Mouse (Mus musculus) midbrain, embryonic 13.5 days (tissue): ENCODE measurements around the gene Irgc1. TPM values are rescaled to one million over a fixed set of nuclear protein-coding genes. Genes with fewer than 3 reads are reported as not detected.
"Not testable (repeated sequence)": the region's sequence is repeated elsewhere in the genome, so short reads cannot be mapped to it uniquely, and the experiment has no call there.

ENCODE experiments used
- ATAC-seq: fragments of 200-750 bp; cut with Nextera tagmentation; 2 replicates; pipeline ENCODE4 v1.8.0; 2017; ENCODE audit warnings: mild to moderate bottlenecking, moderate TSS enrichment, moderate library complexity
- H3K27ac ChIP-seq: fragments of 300-500 bp; sonication (generic); 2 replicates; pipeline ENCODE4 v1.5.1; 2015; ENCODE audit warnings: inconsistent platforms, mild to moderate bottlenecking, moderate library complexity
- H3K27me3 ChIP-seq: fragments of 300-500 bp; sonication (generic); 2 replicates; pipeline ENCODE4 v1.6.1; 2015; ENCODE audit warnings: mild to moderate bottlenecking, inconsistent platforms
- H3K36me3 ChIP-seq: fragments of 300-500 bp; sonication (generic); 2 replicates; pipeline ENCODE4 v1.6.1; 2015; ENCODE audit warnings: mild to moderate bottlenecking, inconsistent platforms
- H3K4me1 ChIP-seq: fragments of 300-500 bp; sonication (generic); replicated peaks from 2 replicates; pipeline ENCODE4 v1.6.1; 2015; ENCODE audit warnings: inconsistent platforms
- H3K4me2 ChIP-seq: fragments of 300-500 bp; sonication (generic); replicated peaks from 2 replicates; pipeline ENCODE4 v1.6.1; 2015; ENCODE audit warnings: moderate library complexity, mild to moderate bottlenecking, inconsistent platforms
- H3K4me3 ChIP-seq: fragments of 300-500 bp; sonication (generic); replicated peaks from 2 replicates; pipeline ENCODE4 v1.5.1; 2015; ENCODE audit warnings: mild to moderate bottlenecking, inconsistent platforms
- H3K9ac ChIP-seq: fragments of 300-500 bp; sonication (generic); replicated peaks from 2 replicates; pipeline ENCODE4 v1.6.1; 2015; ENCODE audit warnings: mild to moderate bottlenecking, inconsistent platforms
- H3K9me3 ChIP-seq: fragments of 300-500 bp; sonication (generic); 2 replicates; pipeline ENCODE4 v1.6.1; 2016; ENCODE audit warnings: mild to moderate bottlenecking, inconsistent platforms
- WGBS: fragments of 180-500 bp; shearing (Covaris S2); methylation state at CpG from one replicate; pipeline ENCODE4 v1.1.7; 2015; 5-methylcytosine and 5-hydroxymethylcytosine counted together
- polyA plus RNA-seq: library from polyadenylated mRNA; unstranded; fragments of >200 nt; fragmentation: Nextera tagmentation; extraction: Ambion mirVana; gene quantifications from 2 replicates; pipeline ENCODE4 v1.2.1, GENCODE M21; 2015

The Irgc1 gene
- polyA plus RNA-seq, 1 experiment from 2014 or later = not detected

DNA sequence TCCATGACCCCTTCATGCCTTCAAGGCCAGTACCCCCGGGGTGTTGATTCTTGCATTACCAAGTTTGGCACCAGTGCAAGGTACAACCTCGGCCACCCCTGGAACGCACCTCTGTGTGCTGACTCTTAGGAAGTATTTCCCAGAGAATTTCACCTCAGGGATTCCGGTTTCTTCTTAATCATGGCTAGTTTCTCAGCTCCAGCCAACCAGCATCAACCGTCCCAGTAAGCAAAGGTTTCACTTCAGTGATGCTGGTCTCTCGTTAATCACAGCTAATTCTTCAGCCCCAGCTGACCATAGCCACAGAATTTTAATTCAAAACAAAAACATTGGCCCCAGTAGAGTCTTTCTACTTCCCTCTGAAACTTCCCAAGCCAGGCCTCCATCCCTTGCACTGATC is 42.0 kb downstream of the Irgc1 start:
- H3K36me3 ChIP-seq = peaks cover 51% of the 10 kb centered on the region
- H3K9ac ChIP-seq = no peak overlapping the region
- no peak overlapping the region for H3K27ac ChIP-seq
- 95% methylated on average over 6 of the region's 6 CpGs for WGBS
- no peak overlapping the region for H3K4me3 ChIP-seq
- peaks cover 8% of the 10 kb centered on the region; the same call in 1 of the 2 replicates for H3K4me1 ChIP-seq
- H3K27me3 ChIP-seq = no peaks in the 10 kb centered on the region
- no peak overlapping the region for H3K4me2 ChIP-seq
- H3K9me3 ChIP-seq = no peaks in the 10 kb centered on the region
- ATAC-seq = no peak

DNA sequence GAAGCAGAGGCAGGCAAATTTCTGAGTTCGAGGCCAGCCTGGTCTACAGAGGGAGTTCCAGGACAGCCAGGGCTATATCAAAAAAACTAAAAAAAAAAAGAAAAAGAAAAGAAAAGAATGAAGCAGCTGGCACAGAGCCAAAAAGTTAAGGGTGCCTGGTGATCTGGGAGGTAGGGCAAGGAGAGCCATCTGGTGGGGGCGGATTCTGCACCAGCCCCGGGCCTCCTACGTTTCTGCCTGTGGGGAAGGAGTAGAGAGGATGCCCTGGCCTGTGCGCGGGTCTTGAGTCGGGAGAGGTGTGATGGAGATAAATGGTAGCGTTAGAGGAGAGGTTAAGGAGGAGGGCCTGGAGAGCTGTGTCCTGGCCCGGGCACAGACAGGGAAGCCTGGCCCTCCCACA is 43.9 kb downstream of the Irgc1 start:
- Histone ChIP-seq H3K27ac (no peak overlapping the region), H3K9me3 (no peaks in the 10 kb centered on the region), H3K4me1 (peaks cover 8% of the 10 kb centered on the region; the same call in 1 of the 2 replicates), H3K36me3 (peaks cover 64% of the 10 kb centered on the region), H3K27me3 (no peaks in the 10 kb centered on the region), H3K4me2 (no peak overlapping the region), H3K9ac (no peak overlapping the region), H3K4me3 (no peak overlapping the region)
- WGBS = 94% methylated on average over 9 of the region's 9 CpGs
- ATAC-seq = no peak

DNA sequence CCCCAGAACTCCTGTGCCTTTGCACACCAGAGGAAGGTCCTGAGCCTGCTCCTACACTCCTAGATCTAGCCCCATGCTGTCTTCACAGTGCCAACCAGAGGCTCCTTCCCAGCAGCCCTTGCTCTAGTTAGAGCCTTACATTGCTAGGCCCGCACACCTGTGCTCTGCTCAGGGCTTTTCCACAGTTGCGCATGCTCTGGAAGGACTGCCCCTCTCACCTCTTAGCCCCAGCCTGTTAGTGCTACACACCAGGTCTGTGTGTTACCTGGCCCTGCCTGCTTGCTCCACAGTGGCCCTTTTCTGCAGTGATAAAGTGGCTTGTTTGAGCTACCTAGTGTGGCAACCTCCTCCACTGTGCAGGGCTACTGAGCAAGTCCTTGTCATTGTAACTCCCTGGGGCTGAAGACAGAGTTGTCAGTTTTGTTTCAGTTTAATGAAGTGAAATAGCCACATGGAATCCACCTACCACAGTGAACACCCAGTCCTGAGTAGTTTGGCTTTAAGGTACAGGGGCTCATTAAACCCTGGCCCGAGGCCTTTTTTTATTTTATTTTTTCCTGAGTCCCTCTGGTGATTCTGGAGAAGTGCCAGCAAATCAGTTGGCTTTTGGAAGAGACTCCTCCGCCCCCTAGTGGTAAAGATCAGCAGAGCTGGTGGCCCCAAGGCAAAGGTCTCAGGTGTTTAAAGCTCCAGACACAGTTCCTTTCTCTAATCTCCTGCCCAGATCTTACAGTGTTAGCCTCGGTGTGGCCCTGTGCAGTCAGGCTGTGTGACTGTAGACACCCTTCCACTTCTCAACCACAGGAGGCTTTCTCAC is 45.4 kb downstream of the Irgc1 start:
- peak; percentile 64 for ATAC-seq

DNA sequence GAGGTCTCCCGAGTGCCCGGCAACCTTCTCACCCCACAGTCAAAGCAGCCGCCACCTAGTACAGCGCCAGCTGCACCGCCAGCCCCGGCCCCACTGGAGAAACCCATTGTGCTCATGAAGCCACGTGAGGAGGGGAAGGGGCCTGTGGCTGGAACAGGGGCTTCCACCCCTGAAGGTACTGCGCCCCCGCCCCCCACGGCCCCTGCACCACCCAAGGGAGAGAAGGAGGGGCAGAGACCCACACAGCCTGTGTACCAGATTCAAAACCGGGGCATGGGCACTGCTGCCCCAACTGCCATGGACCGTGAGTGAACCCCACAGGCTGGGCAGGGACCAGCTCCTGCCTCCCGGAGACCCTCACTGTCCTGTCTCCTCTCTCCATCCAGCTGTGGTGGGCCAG is 46.4 kb downstream of the Irgc1 start:
- ATAC-seq = no peak
- H3K9me3 ChIP-seq = no peaks in the 10 kb centered on the region
- no peak overlapping the region for H3K9ac ChIP-seq
- H3K27me3 ChIP-seq = no peaks in the 10 kb centered on the region
- peaks cover 14% of the 10 kb centered on the region for H3K4me1 ChIP-seq
- H3K36me3 ChIP-seq = peaks cover 68% of the 10 kb centered on the region
- H3K4me3 ChIP-seq = no peak overlapping the region
- WGBS = 93% methylated on average over 13 of the region's 13 CpGs
- no peak overlapping the region for H3K4me2 ChIP-seq
- H3K27ac ChIP-seq = no peak overlapping the region

More for the DNA sequence above, 45.4 kb downstream of the Irgc1 start:
- no peaks in the 10 kb centered on the region for H3K9me3 ChIP-seq
- H3K9ac ChIP-seq = no peak overlapping the region
- peaks cover 8% of the 10 kb centered on the region; the same call in 1 of the 2 replicates for H3K4me1 ChIP-seq
- no peaks in the 10 kb centered on the region for H3K27me3 ChIP-seq
- 49% methylated on average over 5 of the region's 5 CpGs for WGBS
- no peak overlapping the region for H3K27ac ChIP-seq
- H3K4me3 ChIP-seq = no peak overlapping the region
- H3K4me2 ChIP-seq = no peak overlapping the region
- H3K36me3 ChIP-seq = peaks cover 68% of the 10 kb centered on the region

DNA sequence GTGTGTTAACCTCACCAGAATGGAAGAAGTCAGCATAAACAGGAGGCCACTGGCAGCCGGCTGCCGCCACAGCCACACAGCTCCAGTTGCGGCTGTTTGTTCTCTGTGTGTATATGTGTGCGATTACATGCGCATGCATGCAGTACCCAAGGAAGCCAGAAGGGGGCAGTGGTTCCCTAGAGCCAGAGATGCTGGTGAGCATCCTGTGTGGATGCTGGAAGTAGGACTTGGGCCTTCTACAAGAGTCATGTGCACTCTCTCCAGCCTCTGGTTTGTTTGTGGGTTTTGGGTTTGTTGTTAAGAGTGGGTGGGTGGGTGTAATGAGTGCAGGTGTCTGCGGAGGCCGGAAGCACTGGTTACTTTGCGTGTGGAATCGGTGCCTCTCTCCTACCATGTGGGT is 49.2 kb downstream of the Irgc1 start:
- no peak for ATAC-seq
- peaks cover 53% of the 10 kb centered on the region for H3K36me3 ChIP-seq
- no peak overlapping the region for H3K4me3 ChIP-seq

DNA sequence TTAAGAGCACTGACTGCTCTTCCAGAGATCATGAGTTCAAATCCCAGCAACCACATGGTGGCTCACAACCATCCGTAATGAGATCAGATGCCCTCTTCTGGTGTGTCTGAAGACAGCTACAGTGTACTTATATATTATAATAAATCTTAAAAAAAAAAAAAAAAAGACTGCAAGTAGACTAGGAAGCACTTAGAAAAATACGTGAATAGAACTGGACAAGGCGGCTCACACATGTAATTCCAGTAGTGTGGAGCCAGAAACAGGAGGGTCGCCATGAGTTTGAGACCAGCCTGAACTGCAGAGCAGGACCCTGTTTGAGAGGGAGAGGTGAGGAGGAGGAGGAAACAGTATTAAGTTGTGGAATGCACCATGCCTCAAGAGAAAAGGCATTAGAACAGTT is 51.6 kb downstream of the Irgc1 start:
- peak overlapping the region; percentile 62 for H3K4me3 ChIP-seq
- not testable (repeated sequence) for ATAC-seq, H3K9me3 ChIP-seq, H3K27me3 ChIP-seq, H3K9ac ChIP-seq, H3K27ac ChIP-seq
- H3K36me3 ChIP-seq = peaks cover 35% of the 10 kb centered on the region
- WGBS = 93% methylated on average over 4 of the region's 4 CpGs
- peak overlapping the region; percentile 59 for H3K4me2 ChIP-seq
- peaks cover 11% of the 10 kb centered on the region for H3K4me1 ChIP-seq

More for the DNA sequence above, 49.2 kb downstream of the Irgc1 start:
- Histone ChIP-seq H3K27ac (no peak overlapping the region), H3K27me3 (no peaks in the 10 kb centered on the region), H3K9me3 (no peaks in the 10 kb centered on the region), H3K9ac (no peak overlapping the region), H3K4me2 (no peak overlapping the region), H3K4me1 (peaks cover 19% of the 10 kb centered on the region)
- 98% methylated on average over 9 of the region's 9 CpGs for WGBS

DNA sequence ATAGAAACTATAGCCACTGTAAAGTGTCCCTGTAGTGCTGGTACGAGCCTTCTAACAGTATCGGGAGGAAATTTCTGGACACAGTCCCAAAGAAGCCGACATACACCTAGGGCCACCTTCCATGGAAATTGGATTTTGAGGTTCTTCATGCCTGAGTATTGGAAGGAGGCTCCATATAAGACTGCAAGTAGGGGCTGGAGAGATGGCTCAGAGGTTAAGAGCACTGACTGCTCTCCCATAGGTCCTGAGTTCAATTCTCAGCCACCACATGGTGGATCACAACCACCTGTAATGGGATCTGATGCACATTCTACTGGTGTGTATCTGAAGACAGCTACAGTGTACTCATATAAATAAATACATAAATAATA is 52.0 kb downstream of the Irgc1 start:
- Histone ChIP-seq H3K36me3 (peaks cover 31% of the 10 kb centered on the region), H3K4me1 (peaks cover 11% of the 10 kb centered on the region), H3K9ac (peak overlapping the region; percentile 74), H3K27ac (peak overlapping the region; percentile 98), H3K4me3 (peak overlapping the region; percentile 62), H3K4me2 (peak overlapping the region; percentile 59), H3K9me3 (no peaks in the 10 kb centered on the region), H3K27me3 (no peaks in the 10 kb centered on the region)
- 18% methylated on average over 3 of the region's 3 CpGs for WGBS
- no peak for ATAC-seq

DNA sequence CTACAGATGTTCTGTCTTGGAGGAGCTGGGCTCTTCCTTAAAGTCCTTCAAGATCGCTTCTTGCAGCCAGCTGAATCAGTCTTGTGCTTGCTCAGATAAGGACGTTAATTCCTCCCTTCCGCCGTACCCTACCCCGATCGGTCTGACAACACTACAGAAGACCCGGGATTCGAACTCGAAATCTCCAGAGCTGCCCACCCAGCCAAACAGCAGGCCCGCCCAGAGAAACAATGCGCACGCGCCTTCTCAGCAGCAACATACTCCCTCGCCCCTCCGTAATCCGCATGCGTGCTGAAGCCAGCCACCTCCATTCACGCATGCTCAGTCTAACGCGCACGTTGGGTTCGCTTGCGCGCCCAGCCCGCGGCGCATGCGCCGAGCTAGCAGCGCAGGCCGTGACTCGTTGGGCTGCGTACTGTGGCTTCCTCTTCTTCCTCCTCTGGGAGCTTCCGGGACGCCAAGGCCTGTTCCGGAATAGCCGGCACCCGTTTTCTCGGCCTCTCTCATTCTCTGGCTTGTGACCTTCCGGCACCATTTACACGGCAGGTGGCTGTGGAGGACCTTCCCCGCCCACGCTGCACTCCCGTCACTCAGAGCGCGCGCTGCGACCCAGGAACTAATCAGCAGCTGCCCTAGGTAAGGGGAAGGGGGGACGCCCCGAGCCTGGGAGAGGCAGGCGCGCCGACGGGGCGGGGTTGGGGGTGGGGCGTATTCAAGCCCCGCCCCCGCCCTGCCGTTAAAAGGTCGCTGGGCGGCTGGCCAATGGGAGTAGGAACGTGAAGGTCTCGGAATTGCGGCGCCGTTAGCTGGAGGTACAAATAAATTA is 52.6 kb downstream of the Irgc1 start, which contains the start of gene Smg9:
Gene Smg9 (plus strand): TSS at position 364 of the 826 bp plus-strand sequence.
- Histone ChIP-seq H3K4me1 (peaks cover 11% of the 10 kb centered on the region), H3K27ac (peak within 1 kb of the TSS; percentile 98), H3K4me2 (peak within 1 kb of the TSS; percentile 59), H3K4me3 (peak within 1 kb of the TSS; percentile 62), H3K9me3 (no peaks in the 10 kb centered on the region), H3K36me3 (peaks cover 25% of the 10 kb centered on the region), H3K27me3 (no peaks in the 10 kb centered on the region), H3K9ac (peak within 1 kb of the TSS; percentile 74)
- ATAC-seq = peak; percentile 96
- WGBS = 2% methylated on average over 66 of the region's 66 CpGs

DNA sequence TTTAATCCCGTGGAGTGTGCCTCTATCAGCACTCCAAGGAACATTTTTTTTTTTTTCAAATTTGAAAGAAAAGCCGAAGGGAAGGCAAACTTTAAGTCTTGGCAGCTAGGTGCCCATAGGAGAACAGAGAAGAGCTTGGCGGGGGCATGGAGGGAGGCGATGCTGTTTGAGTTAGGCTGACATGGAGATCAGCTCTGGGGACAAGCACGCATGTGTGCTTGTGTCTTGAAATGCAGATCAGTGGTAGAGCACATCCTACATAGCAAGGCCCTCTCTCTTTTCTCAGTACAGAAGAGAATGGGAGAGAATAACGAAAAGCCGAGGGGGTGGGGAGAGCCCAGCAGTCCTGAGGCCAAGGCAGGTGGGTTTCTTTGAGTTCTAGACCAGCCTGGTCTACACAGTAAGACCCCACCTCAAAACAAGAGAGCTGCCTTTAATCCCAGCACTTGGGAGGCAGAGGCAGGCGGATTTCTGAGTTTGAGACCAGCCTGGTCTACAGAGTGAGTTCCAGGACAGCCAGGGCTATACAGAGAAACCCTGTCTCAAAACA is 53.7 kb downstream of the Irgc1 start:
- 95% methylated on average over 8 of the region's 8 CpGs for WGBS

DNA sequence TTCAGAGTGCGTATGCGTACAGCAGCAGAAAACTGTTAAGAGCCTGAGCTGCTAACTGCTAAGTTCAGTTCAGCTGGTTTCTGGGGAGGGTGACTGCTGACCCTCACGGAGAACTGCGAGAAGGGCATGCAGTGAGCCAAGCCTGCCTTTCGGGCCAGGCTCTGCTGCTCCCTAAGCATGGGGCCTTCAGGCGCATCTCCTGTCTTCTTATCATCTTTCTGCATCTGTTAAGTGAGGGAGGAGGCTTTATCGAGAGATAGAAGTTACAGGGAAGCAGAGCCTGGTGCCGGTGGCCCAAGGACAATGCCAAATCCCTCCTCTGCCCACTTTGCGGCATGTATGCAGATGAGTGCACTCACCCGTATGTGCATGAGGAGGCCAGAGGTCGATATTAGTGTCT is 55.3 kb downstream of the Irgc1 start:
- Histone ChIP-seq H3K9me3 (no peaks in the 10 kb centered on the region), H3K27me3 (no peaks in the 10 kb centered on the region), H3K4me3 (no peak overlapping the region), H3K4me2 (no peak overlapping the region), H3K27ac (no peak overlapping the region), H3K9ac (no peak overlapping the region), H3K4me1 (peaks cover 11% of the 10 kb centered on the region), H3K36me3 (no peaks in the 10 kb centered on the region)
- no peak for ATAC-seq
- WGBS = 79% methylated on average over 11 of the region's 11 CpGs

More for the DNA sequence above, 53.7 kb downstream of the Irgc1 start:
- Histone ChIP-seq H3K9ac (no peak overlapping the region), H3K4me1 (peaks cover 11% of the 10 kb centered on the region), H3K27ac (no peak overlapping the region), H3K9me3 (no peaks in the 10 kb centered on the region), H3K4me3 (no peak overlapping the region), H3K4me2 (no peak overlapping the region; the same call in 1 of the 2 replicates), H3K27me3 (no peaks in the 10 kb centered on the region), H3K36me3 (peaks cover 15% of the 10 kb centered on the region)
- ATAC-seq = no peak

DNA sequence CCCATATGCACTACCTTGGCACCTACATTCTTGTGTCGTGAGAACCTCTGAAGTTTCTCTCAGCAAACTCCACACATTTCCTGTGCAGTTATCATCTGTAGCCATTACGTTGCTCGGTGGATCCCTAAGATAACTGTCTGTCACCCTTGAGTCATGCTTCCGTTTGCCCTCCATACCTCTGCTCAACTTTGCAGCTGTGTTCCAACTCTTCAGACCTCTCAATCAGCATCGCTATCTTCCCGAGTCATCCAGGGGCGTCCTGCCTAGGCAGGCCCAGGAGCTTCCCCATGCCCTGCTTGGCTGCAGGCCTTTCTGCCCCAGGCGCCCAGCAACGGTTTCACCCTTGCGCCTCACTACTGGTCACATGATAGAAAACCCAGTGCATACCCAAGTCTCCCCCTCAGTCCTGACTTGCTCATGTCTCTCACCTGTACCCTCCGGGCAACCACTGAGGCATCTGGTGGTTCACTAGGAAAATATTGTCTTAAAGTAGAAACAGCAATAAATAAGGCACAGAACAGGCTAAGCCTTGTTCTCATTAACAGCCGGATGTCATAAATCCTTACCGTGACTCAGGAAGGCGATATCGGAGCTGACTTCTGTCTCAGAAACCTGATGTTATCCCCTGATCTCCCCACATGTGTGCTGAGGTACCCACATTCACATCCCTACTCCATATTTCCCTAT is 57.5 kb downstream of the Irgc1 start:
- Histone ChIP-seq H3K4me3 (no peak overlapping the region), H3K9ac (no peak overlapping the region), H3K4me1 (no peaks in the 10 kb centered on the region), H3K4me2 (no peak overlapping the region), H3K9me3 (no peaks in the 10 kb centered on the region), H3K27ac (no peak overlapping the region), H3K36me3 (no peaks in the 10 kb centered on the region), H3K27me3 (no peaks in the 10 kb centered on the region)
- WGBS = 85% methylated on average over 15 of the region's 15 CpGs
- ATAC-seq = no peak
